Mouse (Mus musculus): ENCODE results near the gene Lrrn4. TPM values are rescaled to one million over a fixed set of nuclear protein-coding genes. Genes with fewer than 3 reads are reported as not detected.

The Lrrn4 gene
- total RNA-seq (2021), result 10 to 100 TPM in 1 of 2 experiments, 1 to 10 TPM in 1; 7.0 to 11.7 TPM

GRCm38 (mm10) chr2:132880844-132881645 lies at the start of gene Lrrn4:
Gene Lrrn4, minus strand, starts transcription at chr2:132880891.
- intact Hi-C loops (cut with DNase I), result no loop called here
- DNase-seq, result no peak

DNA sequence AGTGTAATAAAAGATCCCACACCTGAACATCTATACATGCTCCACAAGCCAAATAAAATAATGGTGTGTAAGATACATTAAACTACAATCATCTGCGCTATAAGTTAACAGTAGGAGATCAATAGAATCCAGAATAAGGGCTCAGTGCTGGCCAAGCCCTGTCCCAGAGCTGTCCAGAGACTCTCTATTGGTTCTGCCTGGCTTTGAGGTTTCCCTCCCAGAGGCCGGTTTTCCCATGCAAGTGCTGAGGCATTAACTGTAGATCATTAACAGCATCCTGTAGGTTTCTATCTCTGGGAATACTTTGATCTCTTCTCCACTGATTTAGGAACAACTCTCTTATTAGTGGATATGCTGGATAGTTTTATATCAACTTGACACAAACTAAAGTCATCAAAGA lies 48.3 kb upstream of the Lrrn4 start:
- intact Hi-C loops (cut with DNase I), result no loop called here
- no peak for DNase-seq

- DNase-seq, result no peak
- intact Hi-C loops (cut with DNase I), result no loop called here
These were observed 47.2 kb upstream of the Lrrn4 start for GRCm38 (mm10) chr2:132927871-132928270.

DNA sequence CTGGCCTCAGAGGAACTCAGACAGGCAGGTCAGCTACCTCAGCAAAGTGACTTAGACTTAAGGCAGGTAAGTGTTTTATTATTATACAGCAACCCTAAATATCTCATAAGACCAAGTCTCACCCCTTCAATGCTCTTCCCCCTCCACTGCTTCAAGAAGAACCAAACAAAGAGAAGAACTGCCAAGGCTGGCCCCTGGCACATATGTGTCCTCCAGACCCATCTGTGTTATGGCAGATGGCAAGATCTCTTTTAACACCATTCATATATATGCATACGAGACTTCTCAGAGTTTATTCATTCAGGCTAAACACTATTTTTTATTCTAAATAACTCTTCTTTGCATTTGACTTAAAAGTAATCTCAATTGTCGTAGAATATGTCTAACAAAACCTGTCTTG lies 46.6 kb upstream of the Lrrn4 start:
- intact Hi-C loops (cut with DNase I), result no loop called here
- no peak for DNase-seq

- intact Hi-C loops (cut with DNase I), result no loop called here
- DNase-seq, result no peak
These were observed 42.8 kb upstream of the Lrrn4 start for GRCm38 (mm10) chr2:132923290-132924085.

- intact Hi-C loops (cut with DNase I), result no loop called here
- DNase-seq, result no peak
These were observed 41.6 kb upstream of the Lrrn4 start for GRCm38 (mm10) chr2:132922076-132922873.

DNA sequence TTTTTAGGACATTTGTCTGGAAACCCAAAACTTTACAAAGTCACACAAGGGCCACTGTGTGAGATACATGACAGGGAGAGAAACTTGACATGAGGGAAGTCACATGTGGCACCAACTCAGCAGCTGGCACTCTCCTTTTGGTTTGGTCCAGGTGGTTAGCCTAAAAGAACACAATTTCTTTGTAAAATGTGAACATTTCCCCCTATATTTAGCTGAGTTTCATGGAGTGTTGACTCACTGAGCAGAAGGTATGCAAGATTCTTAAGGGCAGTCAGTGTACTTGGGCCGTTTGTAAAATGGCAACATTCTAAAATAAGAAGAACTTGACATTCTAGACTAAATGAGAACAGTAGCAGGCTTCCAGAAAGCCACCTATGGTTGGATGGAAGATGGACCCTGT lies 34.1 kb upstream of the Lrrn4 start:
- DNase-seq, result no peak
- intact Hi-C loops (cut with DNase I), result no loop called here

- peak; percentile 38 to 59 for DNase-seq
- intact Hi-C loops (cut with DNase I), result loop anchor here (5.0 to 10.0 kb wide), 2 partner anchors 192 to 589 kb away; no protein-coding TSS in a partner anchor
These were observed 26.1 kb upstream of the Lrrn4 start for GRCm38 (mm10) chr2:132906763-132907162.

GRCm38 (mm10) chr2:132904961-132905360 lies 24.3 kb upstream of the Lrrn4 start:
- DNase-seq, result no peak
- intact Hi-C loops (cut with DNase I), result loop anchor here (5.0 to 10.0 kb wide), 3 partner anchors 190 to 588 kb away; no protein-coding TSS in a partner anchor

GRCm38 (mm10) chr2:132903498-132903897 lies 22.8 kb upstream of the Lrrn4 start:
- intact Hi-C loops (cut with DNase I), result loop anchor here (1.0 to 10.0 kb wide), 3 partner anchors 57 to 386 kb away; partner anchors contain the start of gene Crls1
- peak; percentile 51 to 76 for DNase-seq

DNA sequence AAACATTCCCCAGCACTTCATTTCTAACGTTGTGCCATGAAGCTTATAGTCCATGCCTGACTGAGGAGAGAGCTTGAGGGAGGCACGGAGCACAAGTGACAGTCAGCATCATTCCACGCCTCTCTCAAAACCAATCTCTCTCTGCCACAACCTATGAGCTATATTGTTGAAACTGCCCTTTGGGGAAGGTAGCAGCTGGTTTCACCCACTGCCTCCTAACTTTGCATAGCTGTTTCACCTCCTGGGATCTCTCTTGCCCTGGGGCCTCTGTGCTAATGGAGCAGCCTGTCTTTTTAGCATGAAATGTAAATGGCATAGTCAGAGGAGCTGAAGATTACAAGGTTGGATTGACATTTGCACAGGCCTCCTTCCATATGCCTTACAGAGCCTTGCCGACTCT lies 21.4 kb upstream of the Lrrn4 start:
- DNase-seq, result no peak
- intact Hi-C loops (cut with DNase I), result loop anchor here (5.0 to 10.0 kb wide), 2 partner anchors 187 to 385 kb away; no protein-coding TSS in a partner anchor

GRCm38 (mm10) chr2:132901636-132902035 lies 20.9 kb upstream of the Lrrn4 start:
- intact Hi-C loops (cut with DNase I), result loop anchor here (5.0 to 10.0 kb wide), 2 partner anchors 187 to 384 kb away; no protein-coding TSS in a partner anchor
- DNase-seq, result no peak

- intact Hi-C loops (cut with DNase I), result loop anchor here (5.0 to 10.0 kb wide), 2 partner anchors 186 to 383 kb away; no protein-coding TSS in a partner anchor
- DNase-seq, result no peak
These were observed 19.9 kb upstream of the Lrrn4 start for GRCm38 (mm10) chr2:132900596-132900995.

DNA sequence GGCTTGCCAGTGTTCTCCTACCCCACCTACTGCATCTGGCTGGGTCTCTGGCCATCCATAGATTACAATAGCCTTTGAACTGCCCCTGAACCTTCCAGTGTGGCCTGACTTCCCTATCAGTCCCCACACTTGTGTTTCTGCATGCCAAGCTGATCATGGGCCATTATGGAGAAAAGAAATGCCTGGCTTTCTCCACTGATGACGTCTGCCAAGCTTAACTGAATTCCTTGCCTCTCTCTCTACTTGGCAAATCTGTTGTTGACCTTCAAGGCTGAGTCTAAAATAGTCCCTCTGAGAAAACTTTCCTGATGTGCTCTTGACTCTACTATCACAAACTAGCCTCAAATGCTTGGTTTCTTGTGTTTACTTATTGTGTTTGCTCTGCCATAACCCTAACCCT lies 17.5 kb upstream of the Lrrn4 start:
- intact Hi-C loops (cut with DNase I), result no loop called here
- no peak for DNase-seq

DNA sequence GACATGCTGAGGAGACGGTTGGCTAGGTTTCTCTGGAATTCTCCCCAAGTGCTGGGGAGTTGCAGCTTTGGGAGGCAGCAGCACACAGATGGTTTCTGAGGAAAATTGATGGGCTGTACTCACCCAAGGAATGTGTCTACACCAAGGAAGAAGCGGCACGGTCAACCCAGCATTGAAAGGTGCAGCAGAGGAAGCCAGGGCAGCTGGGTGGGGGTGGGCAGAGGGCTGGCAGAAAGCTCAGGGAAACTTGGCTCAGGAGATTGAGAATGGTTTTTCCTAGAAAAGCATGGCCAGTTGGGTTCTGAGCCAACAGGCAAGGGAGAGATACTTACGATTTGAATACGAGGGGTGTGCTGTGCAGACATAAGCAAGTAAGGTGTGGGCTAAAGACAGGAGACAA lies 13.1 kb upstream of the Lrrn4 start:
- no peak for DNase-seq
- intact Hi-C loops (cut with DNase I), result no loop called here

- intact Hi-C loops (cut with DNase I), result no loop called here
These were observed 4.6 kb upstream of the Lrrn4 start for GRCm38 (mm10) chr2:132885312-132885711.

GRCm38 (mm10) chr2:132884303-132884967 lies 3.7 kb upstream of the Lrrn4 start:
- intact Hi-C loops (cut with DNase I), result no loop called here
- no peak for DNase-seq

More at GRCm38 (mm10) chr2:132885312-132885711, 4.6 kb upstream of the Lrrn4 start:
- no peak for DNase-seq

GRCm38 (mm10) chr2:132879261-132880044 lies 1.2 kb downstream of the Lrrn4 start:
- intact Hi-C loops (cut with DNase I), result no loop called here
- peak; percentile 32 to 50 for DNase-seq

GRCm38 (mm10) chr2:132876991-132877390 lies 3.7 kb downstream of the Lrrn4 start:
- no peak for DNase-seq
- intact Hi-C loops (cut with DNase I), result no loop called here

Data from heart, postnatal 10 days (tissue).